Mouse (Mus musculus) kidney, postnatal 0 days (tissue): Measurements from ENCODE around the gene Casc1. TPM values are rescaled to one million over a fixed set of nuclear protein-coding genes. Genes with fewer than 3 reads are reported as not detected.

Experiments used
- ATAC-seq: fragments of 200-750 bp; cut with Nextera tagmentation; replicated peaks from 2 replicates; pipeline ENCODE4 v1.8.0; 2017; ENCODE audit warnings: low read depth, moderate number of reproducible peaks, moderate TSS enrichment, moderate library complexity; ENCODE audit not compliant: low FRiP score
- DNase-seq: peaks from one replicate; pipeline ENCODE4 v3.0.0-alpha.2; 2016; ENCODE audit warnings: low spot score
- H3K27ac ChIP-seq: fragments of 300-500 bp; sonication (generic); 2 replicates; pipeline ENCODE4 v1.5.1; 2014; ENCODE audit warnings: mild to moderate bottlenecking
- H3K27me3 ChIP-seq: fragments of 300-500 bp; sonication (generic); 2 replicates; pipeline ENCODE4 v1.6.1; 2014; ENCODE audit warnings: low read length, mixed read lengths; ENCODE audit not compliant: insufficient read depth
- H3K36me3 ChIP-seq: fragments of 300-500 bp; sonication (generic); 2 replicates; pipeline ENCODE4 v1.6.1; 2014; ENCODE audit warnings: low read length, mixed read lengths; ENCODE audit not compliant: insufficient read depth
- H3K4me1 ChIP-seq: fragments of 300-500 bp; sonication (generic); replicated peaks from 2 replicates; pipeline ENCODE4 v1.6.1; 2014; ENCODE audit warnings: antibody characterized with exemption, low read length, mixed read lengths; ENCODE audit not compliant: insufficient read depth
- H3K4me2 ChIP-seq: fragments of 300-500 bp; sonication (generic); 2 replicates; pipeline ENCODE4 v1.6.1; 2014; ENCODE audit warnings: mild to moderate bottlenecking, low read length, moderate library complexity, mixed read lengths
- H3K4me3 ChIP-seq: fragments of 300-500 bp; sonication (generic); replicated peaks from 2 replicates; pipeline ENCODE4 v1.5.1; 2014; ENCODE audit warnings: low read depth, low read length
- H3K9ac ChIP-seq: fragments of 300-500 bp; sonication (generic); 2 replicates; pipeline ENCODE4 v1.6.1; 2014; ENCODE audit warnings: low read depth, low read length
- H3K9me3 ChIP-seq: fragments of 300-500 bp; sonication (generic); replicated peaks from 2 replicates; pipeline ENCODE4 v1.6.1; 2016; ENCODE audit warnings: low read length, inconsistent platforms, mixed read lengths
- CTCF ChIP-seq: IDR thresholded peaks from 2 replicates; pipeline ENCODE4 v1.5.1; 2016; ENCODE audit warnings: antibody characterized with exemption, low read depth, mild to moderate bottlenecking, moderate library complexity
- WGBS: fragments of 180-500 bp; shearing (Covaris S2); extraction: QIAGEN DNeasy Blood & Tissue Kit; methylation state at CpG from one replicate; pipeline ENCODE4 v1.1.7; 2014; 5-methylcytosine and 5-hydroxymethylcytosine counted together
- polyA plus RNA-seq: library from polyadenylated mRNA; unstranded; fragments of >200 nt; fragmentation: Nextera tagmentation; extraction: Ambion mirVana; gene quantifications from 2 replicates; pipeline ENCODE4 v1.2.1, GENCODE M21; 2015

Gene Casc1
- polyA plus RNA-seq, 1 experiment from 2014 or later = 0.46 TPM

DNA sequence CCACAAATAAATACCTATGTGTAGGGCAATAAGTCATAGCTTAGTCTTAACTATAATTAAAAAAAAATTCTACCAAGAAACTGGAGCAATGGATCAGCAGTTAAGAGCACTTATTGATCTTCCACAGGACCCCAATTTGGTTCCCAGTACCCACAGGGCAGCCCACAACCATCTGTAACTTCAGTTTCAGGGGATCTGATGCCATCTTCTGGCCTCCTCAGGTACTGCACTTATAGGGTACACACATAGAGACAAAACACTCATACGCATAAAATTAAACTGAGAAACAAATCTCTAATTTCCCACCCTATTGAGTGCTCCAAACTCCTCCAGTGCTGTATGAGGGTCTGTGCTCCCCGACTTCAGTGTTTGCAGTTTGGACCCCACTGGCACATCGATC, 83.2 kb downstream of the Casc1 start:
- Histone ChIP-seq H3K4me3 (no peak overlapping the region), H3K36me3 (no peaks in the 10 kb centered on the region), H3K4me2 (no peak overlapping the region), H3K9me3 (no peaks in the 10 kb centered on the region), H3K9ac (no peak overlapping the region), H3K27me3 (no peaks in the 10 kb centered on the region), H3K4me1 (no peaks in the 10 kb centered on the region), H3K27ac (no peak overlapping the region)
- DNase-seq = no peak
- peak; percentile 43 for TF ChIP-seq CTCF
- 96% methylated on average over 3 of the region's 3 CpGs for WGBS
- no peak for ATAC-seq

DNA sequence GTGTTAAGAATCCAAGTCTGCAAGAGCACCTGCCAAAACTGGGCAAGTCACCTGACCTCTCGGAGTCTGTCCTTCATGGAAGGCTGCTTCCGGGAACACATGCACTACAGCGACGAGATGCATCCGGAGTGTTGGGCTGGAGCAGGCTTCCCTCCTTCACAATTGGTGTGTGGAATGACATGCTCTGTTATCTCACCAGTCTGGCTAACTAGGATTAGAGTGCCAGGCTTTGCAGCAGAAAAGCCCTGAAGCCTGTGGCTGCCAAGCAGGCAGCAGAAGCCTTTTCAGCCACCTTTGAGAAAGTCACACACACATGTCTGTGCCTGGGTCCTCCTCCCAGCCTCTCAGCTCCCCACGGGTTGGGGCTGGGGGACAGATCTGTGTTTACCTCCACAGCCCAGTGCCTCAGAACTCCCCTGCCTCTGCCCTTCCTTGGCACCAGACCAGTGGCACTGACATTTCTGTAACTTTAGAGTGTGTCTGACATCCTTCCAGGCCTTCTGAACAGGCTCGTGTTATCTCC, 85.2 kb downstream of the Casc1 start:
- Histone ChIP-seq H3K4me3 (no peak overlapping the region), H3K9me3 (no peaks in the 10 kb centered on the region), H3K4me2 (no peak overlapping the region), H3K27ac (no peak overlapping the region), H3K4me1 (no peaks in the 10 kb centered on the region), H3K36me3 (no peaks in the 10 kb centered on the region), H3K9ac (no peak overlapping the region), H3K27me3 (no peaks in the 10 kb centered on the region)
- ATAC-seq (peak; percentile 56; the same call in 1 of the 2 replicates), DNase-seq (peak; percentile 37)
- WGBS = 28% methylated on average over 7 of the region's 7 CpGs
- no peak for TF ChIP-seq CTCF

Other genes with a start within 250 kb of the Casc1 start
- gene Bcat1, start 134.8 kb downstream of the Casc1 start, polyA plus RNA-seq = 5.8 TPM in 2 replicates
- gene Lrmp, start 95.4 kb downstream of the Casc1 start, polyA plus RNA-seq = 0.87 and 1.0 TPM in 2 replicates
- 58.2 and 59.7 TPM in 2 replicates for gene Etfrf1, start 129 bp upstream of the Casc1 start, polyA plus RNA-seq
- gene Kras, start 39.2 kb upstream of the Casc1 start, polyA plus RNA-seq = 64.6 and 71.1 TPM in 2 replicates